In the genomic region with DNA sequence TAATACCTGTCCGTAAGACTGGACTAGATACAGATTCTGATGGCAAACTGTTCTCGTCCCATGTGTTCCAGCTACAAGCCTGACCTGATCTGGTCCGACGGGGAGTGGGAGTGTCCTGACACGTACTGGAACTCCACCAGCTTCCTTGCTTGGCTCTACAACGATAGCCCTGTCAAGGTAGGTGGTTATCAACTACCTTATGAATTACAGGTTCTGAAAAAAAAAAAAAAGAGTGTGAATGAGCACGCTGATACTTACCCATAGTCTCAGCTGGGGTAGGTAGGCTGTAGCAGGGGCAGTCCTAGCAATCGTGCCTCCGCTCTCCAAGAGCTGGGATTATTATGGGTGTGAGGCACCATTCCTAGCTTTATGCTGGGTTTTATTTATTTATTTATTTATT, we compare ENCODE assay signal across 26 mouse cellular contexts. TPM values are rescaled to one million over a fixed set of nuclear protein-coding genes. Genes with fewer than 3 reads are reported as not detected.
DNase-seq lines count a peak whose midpoint lies in the region; ATAC-seq and TF ChIP-seq lines count a peak whose summit lies in the region.
"Had no signal": no experiment of that assay in that cellular context is flagged by ENCODE, and none has a peak within 500 bp of the region (broad histone marks: within the 10 kb centered on the region; RNA-seq: fewer than 3 reads in every experiment).

No protein-coding gene starts in this region.

- H3K9me3 ChIP-seq in intestine, embryonic 15.5 days = no peaks in the 10 kb centered on the region
- H3K9me3 ChIP-seq in intestine, postnatal 0 days (ENCODE audit: control insufficient read depth) = no peaks in the 10 kb centered on the region
- no peaks in the 10 kb centered on the region for H3K9me3 ChIP-seq in stomach, embryonic 16.5 days (replicated peaks; ENCODE audit: control insufficient read depth, low read length)
- H3K9me3 ChIP-seq: embryonic facial prominence, embryonic 10.5 days; embryonic facial prominence, embryonic 12.5 days; forebrain, embryonic 13.5 days; forebrain, embryonic 15.5 days; G1E had no signal

- ATAC-seq in intestine, embryonic 15.5 days = peak; percentile 72
- peak; percentile 37 for ATAC-seq in intestine, postnatal 0 days
- ATAC-seq in stomach, embryonic 16.5 days (ENCODE audit: insufficient read depth, low FRiP score) = 0 out of 2 replicates have a peak, but pooled peaks have one; percentile 31
- ATAC-seq: activated CD4-positive, CD25-positive, alpha-beta regulatory T cell, adult 4 months; CD4-positive, CD25-positive, alpha-beta regulatory T cell, adult 4 months; forebrain, embryonic 13.5 days; forebrain, embryonic 15.5 days; forebrain, postnatal 0 days; Patski had no signal

- H3K27me3 ChIP-seq in intestine, embryonic 15.5 days (replicated peaks) = no peaks in the 10 kb centered on the region
- no peaks in the 10 kb centered on the region for H3K27me3 ChIP-seq in intestine, postnatal 0 days (replicated peaks; ENCODE audit: control insufficient read depth, insufficient read depth, low read length)
- H3K27me3 ChIP-seq in stomach, embryonic 16.5 days (ENCODE audit: control insufficient read depth, insufficient read depth, low read length) = no peaks in the 10 kb centered on the region
- H3K27me3 ChIP-seq: CH12.LX; embryonic facial prominence, embryonic 12.5 days; forebrain, embryonic 13.5 days; forebrain, embryonic 15.5 days; Patski had no signal

- no peak overlapping the region for H3K4me3 ChIP-seq in intestine, embryonic 15.5 days (replicated peaks)
- H3K4me3 ChIP-seq in intestine, postnatal 0 days (ENCODE audit: low read depth, low read length) = no peak overlapping the region
- no peak overlapping the region for H3K4me3 ChIP-seq in stomach, embryonic 16.5 days (replicated peaks; ENCODE audit: low read length)
- H3K4me3 ChIP-seq: embryonic facial prominence, embryonic 10.5 days; embryonic facial prominence, embryonic 12.5 days; forebrain, embryonic 13.5 days; forebrain, embryonic 15.5 days had no signal

- H3K36me3 ChIP-seq in intestine, embryonic 15.5 days = 0 out of 2 replicates have a peak, but pooled peaks cover 18% of the 10 kb centered on the region
- H3K36me3 ChIP-seq in intestine, postnatal 0 days (ENCODE audit: control insufficient read depth, insufficient read depth) = peaks cover 65% of the 10 kb centered on the region
- H3K36me3 ChIP-seq in stomach, embryonic 16.5 days (ENCODE audit: control insufficient read depth, insufficient read depth, low read length) = no peaks in the 10 kb centered on the region

- DNase-seq in gastrocnemius, adult 18-20 months (ENCODE audit: low spot score) = no peak
- DNase-seq in embryo, embryonic 11 days = no peak
- DNase-seq in adrenal gland, postnatal 4 days (ENCODE audit: low spot score in 2 of 2) = no peak
- DNase-seq: adrenal gland, adult 8-10 months; adrenal gland, postnatal 14 days; adrenal gland, postnatal 36 days; B cell, adult 2 months; cerebellum, adult 11 months; cerebellum, adult 18-20 months; cerebellum, adult 8-10 months; cerebellum, adult 9-11 months; cerebellum, postnatal 14 days; cerebellum, postnatal 36 days; forebrain, postnatal 0 days had no signal

- H3K9ac ChIP-seq in intestine, embryonic 15.5 days = no peak overlapping the region
- H3K9ac ChIP-seq in intestine, postnatal 0 days (ENCODE audit: low read depth, low read length) = no peak overlapping the region
- no peak overlapping the region for H3K9ac ChIP-seq in stomach, embryonic 16.5 days (ENCODE audit: low read length)
- H3K9ac ChIP-seq: embryonic facial prominence, embryonic 12.5 days; forebrain, embryonic 13.5 days; forebrain, embryonic 15.5 days; forebrain, postnatal 0 days had no signal

- 0 out of 2 replicates have a peak, but pooled peaks cover 3% of the 10 kb centered on the region for H3K4me1 ChIP-seq in intestine, embryonic 15.5 days (replicated peaks)
- H3K4me1 ChIP-seq in intestine, postnatal 0 days (replicated peaks; ENCODE audit: control insufficient read depth, insufficient read depth, low read length) = no peaks in the 10 kb centered on the region
- no peaks in the 10 kb centered on the region for H3K4me1 ChIP-seq in stomach, embryonic 16.5 days (ENCODE audit: control insufficient read depth, insufficient read depth, low read length)
- H3K4me1 ChIP-seq: embryonic facial prominence, embryonic 10.5 days; embryonic facial prominence, embryonic 12.5 days; forebrain, embryonic 13.5 days; forebrain, embryonic 15.5 days had no signal

- WGBS in intestine, embryonic 15.5 days = 62% methylated on average over 9 of the region's 9 CpGs
- 45% methylated on average over 9 of the region's 9 CpGs for whole genome bisulfite sequencing in intestine, postnatal 0 days
- WGBS in stomach, embryonic 16.5 days = 76% methylated on average over 9 of the region's 9 CpGs

- TF ChIP-seq CTCF in intestine, postnatal 0 days (IDR thresholded peaks at IDR 0.05; ENCODE audit: low read depth) = no peak

- no peak overlapping the region for H3K4me2 ChIP-seq in intestine, embryonic 15.5 days (replicated peaks)
- H3K4me2 ChIP-seq in intestine, postnatal 0 days (replicated peaks; ENCODE audit: low read depth) = 0 out of 2 replicates have a peak overlapping the region, but pooled peaks have one; percentile 1
- H3K4me2 ChIP-seq in stomach, embryonic 16.5 days (ENCODE audit: low read depth, low read length) = no peak overlapping the region
- H3K4me2 ChIP-seq: embryonic facial prominence, embryonic 12.5 days; forebrain, embryonic 13.5 days; forebrain, embryonic 15.5 days had no signal

- peak overlapping the region; percentile 36; the same call in 1 of the 2 replicates for H3K27ac ChIP-seq in intestine, embryonic 15.5 days
- H3K27ac ChIP-seq in intestine, postnatal 0 days (ENCODE audit: low read depth, low read length) = peak overlapping the region; percentile 68
- H3K27ac ChIP-seq in stomach, embryonic 16.5 days (ENCODE audit: low read length) = no peak overlapping the region
- H3K27ac ChIP-seq: embryonic facial prominence, embryonic 10.5 days; embryonic facial prominence, embryonic 12.5 days; forebrain, embryonic 13.5 days; forebrain, embryonic 15.5 days had no signal

RNA-seq across cellular contexts. Expression of a gene that starts 9.3 kb away (rescaled TPM):
- polyA plus RNA-seq in intestine, embryonic 15.5 days (2015; fragmentation: Nextera tagmentation; extraction: Ambion mirVana) = 134 and 154 TPM in 2 replicates
- 717 and 739 TPM in 2 replicates for polyA plus RNA-seq in intestine, postnatal 0 days (2015; fragmentation: Nextera tagmentation; extraction: Ambion mirVana)
- 98.9 and 132 TPM in 2 replicates for polyA plus RNA-seq in stomach, embryonic 16.5 days (2015; fragmentation: Nextera tagmentation; extraction: Ambion mirVana)
- 10 to 100 TPM; 22.5 to 23.3 TPM for total RNA-seq in gastrocnemius, adult 18-20 months (2021)
- 10 to 100 TPM; 88.2 to 99.0 TPM for total RNA-seq in adrenal gland, postnatal 4 days (2021)

RNA-seq across cellular contexts. Expression of a gene that starts 16.4 kb away (rescaled TPM):
- polyA plus RNA-seq in intestine, embryonic 15.5 days (2015; fragmentation: Nextera tagmentation; extraction: Ambion mirVana) = 105 and 113 TPM in 2 replicates
- polyA plus RNA-seq in intestine, postnatal 0 days (2015; fragmentation: Nextera tagmentation; extraction: Ambion mirVana) = 232 and 235 TPM in 2 replicates
- 97.5 and 107 TPM in 2 replicates for polyA plus RNA-seq in stomach, embryonic 16.5 days (2015; fragmentation: Nextera tagmentation; extraction: Ambion mirVana)
- 10 to 100 TPM; 38.5 to 40.1 TPM for total RNA-seq in gastrocnemius, adult 18-20 months (2021)
- 10 to 100 TPM; 48.9 to 65.6 TPM for total RNA-seq in adrenal gland, postnatal 4 days (2021)

RNA-seq across cellular contexts. Expression of a gene that starts 33.7 kb away (rescaled TPM):
- 82.5 and 108 TPM in 2 replicates for polyA plus RNA-seq in intestine, embryonic 15.5 days (2015; fragmentation: Nextera tagmentation; extraction: Ambion mirVana)
- 99.5 and 131 TPM in 2 replicates for polyA plus RNA-seq in intestine, postnatal 0 days (2015; fragmentation: Nextera tagmentation; extraction: Ambion mirVana)
- polyA plus RNA-seq in stomach, embryonic 16.5 days (2015; fragmentation: Nextera tagmentation; extraction: Ambion mirVana) = 109 and 136 TPM in 2 replicates
- total RNA-seq in gastrocnemius, adult 18-20 months (2021) = under 1 TPM; 0.73 to 0.97 TPM
- total RNA-seq in adrenal gland, postnatal 4 days (2021) = 10 to 100 TPM; 17.7 to 24.6 TPM

RNA-seq across cellular contexts. Expression of a gene that starts 34.6 kb away (rescaled TPM):
- 0.28 and 0.42 TPM in 2 replicates for polyA plus RNA-seq in intestine, embryonic 15.5 days (2015; fragmentation: Nextera tagmentation; extraction: Ambion mirVana)
- polyA plus RNA-seq in intestine, postnatal 0 days (2015; fragmentation: Nextera tagmentation; extraction: Ambion mirVana) = 0.14 and 0.24 TPM in 2 replicates
- polyA plus RNA-seq in stomach, embryonic 16.5 days (2015; fragmentation: Nextera tagmentation; extraction: Ambion mirVana) = 0.59 and 0.90 TPM in 2 replicates
- under 1 TPM in 1 of 2 experiments, not detected in 1; 0.12 TPM for total RNA-seq in gastrocnemius, adult 18-20 months (2021)
- 1 to 10 TPM; 3.8 to 4.1 TPM for total RNA-seq in adrenal gland, postnatal 4 days (2021)

RNA-seq across cellular contexts. Expression of a gene that starts 42.6 kb away (rescaled TPM):
- 99.4 and 108 TPM in 2 replicates for polyA plus RNA-seq in intestine, embryonic 15.5 days (2015; fragmentation: Nextera tagmentation; extraction: Ambion mirVana)
- 90.3 and 94.9 TPM in 2 replicates for polyA plus RNA-seq in intestine, postnatal 0 days (2015; fragmentation: Nextera tagmentation; extraction: Ambion mirVana)
- polyA plus RNA-seq in stomach, embryonic 16.5 days (2015; fragmentation: Nextera tagmentation; extraction: Ambion mirVana) = 94.9 and 97.8 TPM in 2 replicates
- 10 to 100 TPM; 25.2 to 29.8 TPM for total RNA-seq in gastrocnemius, adult 18-20 months (2021)
- 10 to 100 TPM; 64.7 to 65.4 TPM for total RNA-seq in adrenal gland, postnatal 4 days (2021)
